Mouse (Mus musculus): ENCODE data around the gene Etv5. TPM values are rescaled to one million over a fixed set of nuclear protein-coding genes. Genes with fewer than 3 reads are reported as not detected.
"Not testable (repeated sequence)": the region's sequence is repeated elsewhere in the genome, so short reads cannot be mapped to it uniquely, and the experiment has no call there.

Gene Etv5
- total RNA-seq, 4 experiments from 2014 or later: 26.9 to 38.9 (median 29.8) TPM

GRCm38 (mm10) chr16:22395093-22395844 lies 44.2 kb downstream of the Etv5 start:
- no peak for DNase-seq

GRCm38 (mm10) chr16:22390348-22390897 lies 49.1 kb downstream of the Etv5 start:
- no peak for DNase-seq

GRCm38 (mm10) chr16:22389146-22389911 lies 50.2 kb downstream of the Etv5 start:
- DNase-seq: peak; percentile 68

GRCm38 (mm10) chr16:22387731-22388130 lies 51.8 kb downstream of the Etv5 start:
- no peak for DNase-seq

- not testable (repeated sequence) for DNase-seq
These were observed 57.5 kb downstream of the Etv5 start for GRCm38 (mm10) chr16:22382018-22382417.

GRCm38 (mm10) chr16:22380981-22381380 lies 58.5 kb downstream of the Etv5 start:
- DNase-seq: no peak

GRCm38 (mm10) chr16:22379986-22380385 lies 59.5 kb downstream of the Etv5 start:
- no peak for DNase-seq

GRCm38 (mm10) chr16:22379342-22379741 lies 60.2 kb downstream of the Etv5 start:
- DNase-seq: no peak

- no peak for DNase-seq
These were observed 61.8 kb downstream of the Etv5 start for GRCm38 (mm10) chr16:22377714-22378113.

- DNase-seq: no peak
These were observed 64.6 kb downstream of the Etv5 start for GRCm38 (mm10) chr16:22374898-22375297.

GRCm38 (mm10) chr16:22372701-22373124 lies 66.8 kb downstream of the Etv5 start:
- DNase-seq: no peak

- no peak for DNase-seq
These were observed 67.3 kb downstream of the Etv5 start for GRCm38 (mm10) chr16:22372225-22372624.

GRCm38 (mm10) chr16:22367099-22367498 lies 72.4 kb downstream of the Etv5 start:
- DNase-seq: no peak

- DNase-seq: no peak
These were observed 73.5 kb downstream of the Etv5 start for GRCm38 (mm10) chr16:22366040-22366439.

GRCm38 (mm10) chr16:22365596-22365995 lies 73.9 kb downstream of the Etv5 start:
- DNase-seq: no peak

- DNase-seq: no peak
These were observed 80.7 kb downstream of the Etv5 start for GRCm38 (mm10) chr16:22358701-22359354.

- not testable (repeated sequence) for DNase-seq
These were observed 85.3 kb downstream of the Etv5 start for GRCm38 (mm10) chr16:22354177-22354576.

GRCm38 (mm10) chr16:22353639-22354038 lies 85.9 kb downstream of the Etv5 start:
- DNase-seq: no peak

GRCm38 (mm10) chr16:22351194-22351593 lies 88.3 kb downstream of the Etv5 start:
- no peak for DNase-seq

- DNase-seq: no peak
These were observed 89.7 kb downstream of the Etv5 start for GRCm38 (mm10) chr16:22349798-22350197.

- no peak for DNase-seq
These were observed 90.8 kb downstream of the Etv5 start for GRCm38 (mm10) chr16:22348478-22349270.

- DNase-seq: no peak
These were observed 91.5 kb downstream of the Etv5 start for GRCm38 (mm10) chr16:22348014-22348413.

All from adrenal gland, adult 8-10 months (tissue).